Mouse (Mus musculus) cortical plate, adult 2 months (tissue): ENCODE results near the gene Pdcd1lg2. TPM values are rescaled to one million over a fixed set of nuclear protein-coding genes. Genes with fewer than 3 reads are reported as not detected.

Experiments used
- H3K27ac ChIP-seq: fragments of 200-500 bp; 2 replicates; pipeline ENCODE4 v1.5.1; 2012; ENCODE audit warnings: low read length, control low read depth, inconsistent platforms; ENCODE audit not compliant: insufficient read depth
- H3K4me1 ChIP-seq: fragments of 200-500 bp; 2 replicates; pipeline ENCODE4 v1.6.1; 2011; ENCODE audit warnings: low read length; ENCODE audit not compliant: control insufficient read depth, insufficient read depth
- H3K4me3 ChIP-seq: fragments of 200-500 bp; 2 replicates; pipeline ENCODE4 v1.5.1; 2011; ENCODE audit warnings: mild to moderate bottlenecking, low read length, control low read depth; ENCODE audit not compliant: insufficient read depth
- CTCF ChIP-seq: fragments of 200-500 bp; IDR thresholded peaks from 2 replicates; pipeline ENCODE4 v1.5.1; 2011; ENCODE audit warnings: mild to moderate bottlenecking, control low read depth, low read length; ENCODE audit not compliant: insufficient read depth; ENCODE audit errors: extremely low read depth
- POLR2A ChIP-seq: fragments of 200-500 bp; IDR thresholded peaks from 2 replicates; pipeline ENCODE4 v1.6.1; 2011; ENCODE audit warnings: mild to moderate bottlenecking, low read length, control low read depth; ENCODE audit not compliant: insufficient read depth; ENCODE audit errors: extremely low read depth
- polyA plus RNA-seq: library from polyadenylated mRNA; depleted of rRNA; stranded (reverse); fragments of >200 nt; gene quantifications from 2 replicates; pipeline ENCODE4 v1.2.3, GENCODE M21; 2012

Gene Pdcd1lg2
- polyA plus RNA-seq, 1 experiment: not detected

- no peaks in the 10 kb centered on the region for H3K4me1 ChIP-seq
- no peak overlapping the region for H3K4me3 ChIP-seq
- no peak overlapping the region for H3K27ac ChIP-seq
- TF ChIP-seq CTCF: no peak
- no peak for TF ChIP-seq POLR2A
Measured at GRCm38 (mm10) chr19:29463645-29464395, 53.1 kb downstream of the Pdcd1lg2 start.

GRCm38 (mm10) chr19:29466819-29467218, 56.1 kb downstream of the Pdcd1lg2 start:
- Histone ChIP-seq H3K27ac (no peak overlapping the region), H3K4me1 (peaks cover 2% of the 10 kb centered on the region), H3K4me3 (no peak overlapping the region)
- TF ChIP-seq POLR2A: no peak
- TF ChIP-seq CTCF: no peak

- peaks cover 2% of the 10 kb centered on the region for H3K4me1 ChIP-seq
- H3K4me3 ChIP-seq: no peak overlapping the region
- no peak for TF ChIP-seq CTCF
- TF ChIP-seq POLR2A: no peak
Measured at GRCm38 (mm10) chr19:29468941-29469685, 58.4 kb downstream of the Pdcd1lg2 start.

GRCm38 (mm10) chr19:29469686-29470254, 59.1 kb downstream of the Pdcd1lg2 start:
- Histone ChIP-seq H3K4me1 (peaks cover 2% of the 10 kb centered on the region), H3K27ac (no peak overlapping the region), H3K4me3 (no peak overlapping the region)
- TF ChIP-seq CTCF (no peak), POLR2A (no peak)

More at GRCm38 (mm10) chr19:29468941-29469685, 58.4 kb downstream of the Pdcd1lg2 start:
- no peak overlapping the region for H3K27ac ChIP-seq

- TF ChIP-seq POLR2A (no peak), CTCF (no peak)
- no peak overlapping the region for H3K27ac ChIP-seq
- no peak overlapping the region for H3K4me3 ChIP-seq
- H3K4me1 ChIP-seq: peaks cover 2% of the 10 kb centered on the region
Measured at GRCm38 (mm10) chr19:29470652-29471051, 59.9 kb downstream of the Pdcd1lg2 start.

- no peak for TF ChIP-seq POLR2A
- TF ChIP-seq CTCF: no peak
- no peak overlapping the region for H3K4me3 ChIP-seq
- H3K27ac ChIP-seq: no peak overlapping the region
- H3K4me1 ChIP-seq: peaks cover 2% of the 10 kb centered on the region
Measured at GRCm38 (mm10) chr19:29472424-29472823, 61.7 kb downstream of the Pdcd1lg2 start.

GRCm38 (mm10) chr19:29472946-29473345, 62.2 kb downstream of the Pdcd1lg2 start:
- Histone ChIP-seq H3K4me1 (peaks cover 2% of the 10 kb centered on the region), H3K27ac (no peak overlapping the region), H3K4me3 (no peak overlapping the region)
- TF ChIP-seq CTCF (no peak), POLR2A (no peak)

GRCm38 (mm10) chr19:29474803-29475202, 64.1 kb downstream of the Pdcd1lg2 start:
- TF ChIP-seq CTCF (no peak), POLR2A (no peak)
- Histone ChIP-seq H3K4me1 (peaks cover 2% of the 10 kb centered on the region), H3K4me3 (no peak overlapping the region), H3K27ac (no peak overlapping the region)

GRCm38 (mm10) chr19:29475210-29475620, 64.5 kb downstream of the Pdcd1lg2 start:
- Histone ChIP-seq H3K4me3 (no peak overlapping the region), H3K4me1 (peaks cover 2% of the 10 kb centered on the region), H3K27ac (no peak overlapping the region)
- TF ChIP-seq POLR2A (no peak), CTCF (no peak)
